Mouse (Mus musculus) liver, embryonic 16.5 days (tissue): ENCODE data around the gene Zdhhc16. TPM values are rescaled to one million over a fixed set of nuclear protein-coding genes. Genes with fewer than 3 reads are reported as not detected.

Experiments used
- ATAC-seq: fragments of 200-750 bp; cut with Nextera tagmentation; 2 replicates; pipeline ENCODE4 v1.8.0; 2017; ENCODE audit warnings: low read depth, mild to moderate bottlenecking, moderate number of reproducible peaks, moderate library complexity
- H3K27ac ChIP-seq: fragments of 300-500 bp; sonication (generic); 2 replicates; pipeline ENCODE4 v1.5.1; 2014; ENCODE audit warnings: mild to moderate bottlenecking, low read length
- H3K27me3 ChIP-seq: fragments of 300-500 bp; sonication (generic); 2 replicates; pipeline ENCODE4 v1.6.1; 2014; ENCODE audit warnings: low read depth, low read length, mixed read lengths; ENCODE audit not compliant: control insufficient read depth, insufficient read depth
- H3K36me3 ChIP-seq: fragments of 300-500 bp; sonication (generic); 2 replicates; pipeline ENCODE4 v1.6.1; 2014; ENCODE audit warnings: mild to moderate bottlenecking; ENCODE audit not compliant: control insufficient read depth, insufficient read depth
- H3K4me1 ChIP-seq: fragments of 300-500 bp; sonication (generic); 2 replicates; pipeline ENCODE4 v1.6.1; 2014; ENCODE audit warnings: low read depth, low read length, mixed read lengths; ENCODE audit not compliant: control insufficient read depth
- H3K4me2 ChIP-seq: fragments of 300-500 bp; sonication (generic); 2 replicates; pipeline ENCODE4 v1.6.1; 2014; ENCODE audit warnings: low read depth, low read length, mixed read lengths
- H3K4me3 ChIP-seq: fragments of 300-500 bp; sonication (generic); 2 replicates; pipeline ENCODE4 v1.5.1; 2014; ENCODE audit warnings: low read depth, mild to moderate bottlenecking, low read length
- H3K9ac ChIP-seq: fragments of 300-500 bp; sonication (generic); 2 replicates; pipeline ENCODE4 v1.6.1; 2014; ENCODE audit warnings: low read depth, low read length
- H3K9me3 ChIP-seq: fragments of 300-500 bp; sonication (generic); replicated peaks from 2 replicates; pipeline ENCODE4 v1.6.1; 2016; ENCODE audit warnings: low read length; ENCODE audit not compliant: control insufficient read depth
- WGBS: fragments of 180-500 bp; shearing (Covaris S2); extraction: QIAGEN DNeasy Blood & Tissue Kit; methylation state at CpG from one replicate; pipeline ENCODE4 v1.1.7; 2014; ENCODE audit not compliant: insufficient replicate concordance; 5-methylcytosine and 5-hydroxymethylcytosine counted together
- polyA plus RNA-seq: library from polyadenylated mRNA; unstranded; fragments of >200 nt; fragmentation: Nextera tagmentation; extraction: Ambion mirVana; gene quantifications from 2 replicates; pipeline ENCODE4 v1.2.1, GENCODE M21; 2015

The Zdhhc16 gene
- polyA plus RNA-seq, 1 experiment from 2014 or later, result 32.1 TPM

GRCm38 (mm10) chr19:41901696-41902095, 31.6 kb upstream of the Zdhhc16 start:
- peak overlapping the region; percentile 41; the same call in 1 of the 2 replicates for H3K27ac ChIP-seq
- H3K4me1 ChIP-seq, result peaks cover 34% of the 10 kb centered on the region
- H3K9me3 ChIP-seq, result no peaks in the 10 kb centered on the region
- H3K27me3 ChIP-seq, result no peaks in the 10 kb centered on the region
- no peaks in the 10 kb centered on the region for H3K36me3 ChIP-seq
- H3K4me3 ChIP-seq, result no peak overlapping the region
- no peak overlapping the region for H3K4me2 ChIP-seq
- H3K9ac ChIP-seq, result no peak overlapping the region
- WGBS, result 56% methylated on average over 2 of the region's 2 CpGs
- ATAC-seq, result no peak

DNA sequence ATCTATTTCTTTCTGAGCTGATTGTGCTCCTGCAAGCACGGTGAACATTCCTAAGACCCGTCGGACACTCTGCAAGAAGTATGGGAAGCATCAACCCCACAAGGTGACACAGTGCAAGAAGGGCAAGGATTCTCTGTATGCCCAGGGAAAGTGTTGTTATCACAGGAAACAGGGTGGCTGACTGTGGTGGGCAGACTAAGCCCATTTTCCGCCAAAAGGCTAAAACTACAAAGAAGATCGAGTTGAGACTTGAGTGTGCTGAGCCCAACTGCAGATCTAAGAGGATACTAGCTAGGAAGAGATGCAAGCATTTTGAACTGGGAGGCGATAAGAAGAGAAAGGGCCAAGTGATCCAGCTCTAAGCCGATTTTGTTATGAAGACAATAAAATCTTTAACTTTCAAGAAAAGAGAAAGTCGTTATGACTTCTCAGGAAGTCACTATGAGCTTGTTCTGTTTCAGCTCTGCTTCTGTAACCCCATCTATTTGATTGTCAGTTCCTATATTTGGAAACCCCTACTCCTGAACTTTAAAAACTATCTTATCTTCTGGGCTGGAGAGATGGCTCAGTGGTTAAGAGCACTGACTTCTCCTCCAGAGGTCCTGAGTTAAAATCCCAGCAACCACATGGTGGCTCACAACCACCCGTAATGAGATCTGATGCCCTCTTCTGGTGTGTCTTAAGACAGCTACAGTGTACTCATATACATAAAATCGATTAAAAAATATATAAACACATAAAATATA, 30.3 kb upstream of the Zdhhc16 start:
- Histone ChIP-seq H3K4me3 (no peak overlapping the region), H3K4me2 (no peak overlapping the region), H3K9me3 (no peaks in the 10 kb centered on the region), H3K9ac (no peak overlapping the region), H3K27ac (peak overlapping the region; percentile 10; the same call in 1 of the 2 replicates), H3K4me1 (peaks cover 46% of the 10 kb centered on the region), H3K36me3 (no peaks in the 10 kb centered on the region), H3K27me3 (no peaks in the 10 kb centered on the region)
- ATAC-seq, result no peak
- WGBS, result 23% methylated on average over 10 of the region's 10 CpGs

GRCm38 (mm10) chr19:41905246-41905645, 28.0 kb upstream of the Zdhhc16 start:
- no peaks in the 10 kb centered on the region for H3K27me3 ChIP-seq
- no peak overlapping the region for H3K9ac ChIP-seq
- H3K4me1 ChIP-seq, result peaks cover 44% of the 10 kb centered on the region
- H3K4me2 ChIP-seq, result no peak overlapping the region
- 84% methylated on average over 2 of the region's 2 CpGs for WGBS
- peak overlapping the region; percentile 93 for H3K27ac ChIP-seq
- no peak overlapping the region for H3K4me3 ChIP-seq
- H3K9me3 ChIP-seq, result no peaks in the 10 kb centered on the region
- ATAC-seq, result no peak
- H3K36me3 ChIP-seq, result no peaks in the 10 kb centered on the region

DNA sequence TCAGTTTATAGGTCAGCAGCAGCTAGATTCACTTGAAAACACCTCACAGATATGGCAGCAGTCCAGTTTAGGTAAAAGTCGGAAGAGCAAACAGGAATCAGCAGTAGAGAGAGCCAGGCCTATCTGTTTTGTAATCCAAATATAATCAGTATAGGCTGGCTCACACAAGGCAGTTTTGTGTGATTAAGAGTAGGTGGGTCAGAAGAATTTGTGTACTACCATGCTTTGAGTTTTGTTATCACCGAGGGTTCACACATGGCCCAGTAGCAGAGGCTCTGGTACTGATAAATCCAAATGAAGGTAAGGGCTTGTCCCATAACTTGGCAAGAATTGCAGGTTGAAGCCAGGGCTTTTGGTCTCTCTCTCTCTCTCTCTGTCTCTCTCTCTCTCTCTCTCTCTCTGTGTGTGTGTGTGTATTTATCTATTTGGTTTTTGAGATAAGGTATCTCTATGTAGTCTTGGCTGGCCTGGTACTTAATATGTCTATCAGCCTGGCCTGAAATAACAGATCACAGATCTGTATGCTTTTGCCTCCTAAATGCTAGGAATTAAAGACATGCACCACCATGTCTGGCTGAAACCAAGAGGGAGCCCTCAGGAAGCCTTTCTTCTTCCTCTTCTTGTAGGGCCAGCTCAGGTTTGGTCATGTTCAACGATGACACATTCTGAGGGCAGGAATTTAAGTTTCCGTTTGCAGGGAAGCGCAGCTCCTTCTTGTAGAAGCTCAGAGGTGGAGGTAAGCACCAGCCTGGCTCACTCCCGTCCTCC, 26.8 kb upstream of the Zdhhc16 start:
- ATAC-seq, result peak; percentile 78
- Histone ChIP-seq H3K4me2 (peak overlapping the region; percentile 56), H3K36me3 (no peaks in the 10 kb centered on the region), H3K4me1 (peaks cover 46% of the 10 kb centered on the region), H3K27me3 (no peaks in the 10 kb centered on the region), H3K4me3 (peak overlapping the region; percentile 1), H3K9me3 (no peaks in the 10 kb centered on the region), H3K9ac (peak overlapping the region; percentile 41), H3K27ac (peak overlapping the region; percentile 93)
- 14% methylated on average over 6 of the region's 6 CpGs for WGBS

GRCm38 (mm10) chr19:41907079-41907760, 26.1 kb upstream of the Zdhhc16 start:
- Histone ChIP-seq H3K4me1 (peaks cover 42% of the 10 kb centered on the region), H3K4me2 (peak overlapping the region; percentile 56), H3K36me3 (no peaks in the 10 kb centered on the region), H3K27me3 (no peaks in the 10 kb centered on the region), H3K9ac (peak overlapping the region; percentile 41), H3K9me3 (no peaks in the 10 kb centered on the region), H3K4me3 (peak overlapping the region; percentile 1), H3K27ac (peak overlapping the region; percentile 93)
- peak; percentile 17; the same call in 1 of the 2 replicates for ATAC-seq
- WGBS, result 31% methylated on average over 8 of the region's 8 CpGs

- H3K4me2 ChIP-seq, result no peak overlapping the region
- no peak overlapping the region for H3K4me3 ChIP-seq
- 88% methylated on average over 3 of the region's 3 CpGs for WGBS
- no peak overlapping the region for H3K27ac ChIP-seq
- ATAC-seq, result no peak
- no peaks in the 10 kb centered on the region for H3K36me3 ChIP-seq
- H3K4me1 ChIP-seq, result peaks cover 52% of the 10 kb centered on the region
- no peaks in the 10 kb centered on the region for H3K27me3 ChIP-seq
- no peaks in the 10 kb centered on the region for H3K9me3 ChIP-seq
- H3K9ac ChIP-seq, result no peak overlapping the region
Measured at GRCm38 (mm10) chr19:41908736-41909135, 24.5 kb upstream of the Zdhhc16 start.

DNA sequence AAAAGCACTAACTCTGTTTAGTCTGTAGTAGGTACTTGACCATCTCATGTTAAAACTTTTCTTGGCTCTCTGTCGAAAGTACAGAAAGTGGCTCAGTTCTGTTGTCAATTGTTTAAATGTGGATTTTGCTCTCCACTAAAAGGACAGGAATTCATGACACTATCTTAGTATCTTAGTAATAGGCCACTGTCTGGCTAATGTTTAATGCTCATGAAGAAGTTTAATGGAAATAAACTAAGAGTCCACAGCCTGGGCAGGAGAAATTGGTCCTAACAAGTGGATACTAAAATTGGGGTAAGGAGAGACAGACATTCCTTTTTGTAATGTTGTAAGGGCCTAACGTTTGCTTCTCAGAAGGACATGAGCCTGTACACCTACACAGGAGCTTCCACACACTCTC, 22.9 kb upstream of the Zdhhc16 start:
- peaks cover 54% of the 10 kb centered on the region for H3K4me1 ChIP-seq
- 83% methylated on average over 2 of the region's 2 CpGs for WGBS
- H3K27ac ChIP-seq, result peak overlapping the region; percentile 94

DNA sequence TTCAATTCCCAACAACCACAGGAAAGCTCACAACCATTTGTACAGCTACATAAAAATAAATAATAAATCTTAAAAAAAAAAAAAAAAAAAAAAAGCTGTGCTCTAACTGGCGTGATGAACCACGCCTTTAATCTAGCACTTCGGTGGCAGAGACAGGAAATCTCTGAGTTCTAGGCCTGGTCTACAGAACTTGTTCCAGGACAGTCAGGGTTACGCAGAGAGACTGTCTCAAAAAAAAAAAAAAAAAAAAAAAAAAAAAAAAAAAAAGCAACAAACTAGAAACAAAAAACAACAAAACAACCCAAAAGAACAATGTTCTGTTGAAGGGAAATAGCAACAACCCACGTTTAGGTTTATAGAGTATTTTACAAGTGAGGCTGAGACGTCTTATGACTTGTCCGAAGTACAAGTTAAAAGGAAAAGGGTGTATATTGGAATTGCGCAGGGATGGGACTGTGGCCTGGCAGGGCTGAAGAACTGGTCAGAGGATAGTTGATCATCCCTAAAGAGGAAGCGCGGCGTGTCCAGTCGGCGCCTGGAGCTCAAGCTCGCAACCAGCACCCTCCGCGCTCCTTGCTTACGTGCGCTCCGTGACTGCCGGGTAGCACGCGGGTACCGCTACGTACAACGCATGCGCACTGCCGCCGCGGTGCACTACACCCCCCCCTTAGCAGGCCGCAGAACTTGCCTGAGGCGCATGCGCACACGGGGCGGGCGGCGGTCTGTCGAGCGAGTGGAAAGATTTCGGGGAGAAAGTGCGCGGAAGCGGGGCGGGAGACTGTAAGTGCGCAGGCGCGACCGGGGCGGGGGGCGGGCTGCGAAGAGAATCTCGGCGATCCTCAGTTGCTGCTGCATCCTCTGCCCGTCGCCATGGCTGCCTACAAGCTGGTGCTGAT, 21.9 kb upstream of the Zdhhc16 start, which contains the start of gene Pgam1:
Gene Pgam1 (plus strand): TSS at position 746 of the 896 bp plus-strand sequence.
- Histone ChIP-seq H3K36me3 (peaks cover 8% of the 10 kb centered on the region), H3K4me3 (peak within 1 kb of the TSS; percentile 92), H3K4me2 (peak within 1 kb of the TSS; percentile 93), H3K27me3 (no peaks in the 10 kb centered on the region), H3K4me1 (peaks cover 44% of the 10 kb centered on the region), H3K9ac (peak within 1 kb of the TSS; percentile 95), H3K27ac (peak within 1 kb of the TSS; percentile 94), H3K9me3 (no peaks in the 10 kb centered on the region)
- peak; percentile 92 for ATAC-seq
- 4% methylated on average over 54 of the region's 54 CpGs for WGBS

More for the DNA sequence above, 22.9 kb upstream of the Zdhhc16 start:
- H3K9ac ChIP-seq, result no peak overlapping the region
- H3K9me3 ChIP-seq, result no peaks in the 10 kb centered on the region
- H3K36me3 ChIP-seq, result no peaks in the 10 kb centered on the region; the same call in 1 of the 2 replicates
- H3K27me3 ChIP-seq, result no peaks in the 10 kb centered on the region
- H3K4me2 ChIP-seq, result no peak overlapping the region
- H3K4me3 ChIP-seq, result no peak overlapping the region
- no peak for ATAC-seq
